Mouse (Mus musculus) heart, postnatal 10 days (tissue): ENCODE results near the gene Tgm1. TPM values are rescaled to one million over a fixed set of nuclear protein-coding genes. Genes with fewer than 3 reads are reported as not detected.

ENCODE experiments used
- DNase-seq, 2 experiments: peaks; one replicate each; pipeline ENCODE4 v3.0.0; 2021
- intact Hi-C: fragments of 180-260 bp; cut with DNase I; formaldehyde crosslinking; loops from one replicate; pipeline ENCODE4 v1.15.1; 2025
- total RNA-seq, 2 experiments: library from RNA; stranded (reverse); gene quantifications; 2 replicates each; pipeline ENCODE4 v1.2.3; 2021

Tgm1 gene
- total RNA-seq, 2 experiments from 2014 or later, result 0.24 to 0.25 TPM

DNA sequence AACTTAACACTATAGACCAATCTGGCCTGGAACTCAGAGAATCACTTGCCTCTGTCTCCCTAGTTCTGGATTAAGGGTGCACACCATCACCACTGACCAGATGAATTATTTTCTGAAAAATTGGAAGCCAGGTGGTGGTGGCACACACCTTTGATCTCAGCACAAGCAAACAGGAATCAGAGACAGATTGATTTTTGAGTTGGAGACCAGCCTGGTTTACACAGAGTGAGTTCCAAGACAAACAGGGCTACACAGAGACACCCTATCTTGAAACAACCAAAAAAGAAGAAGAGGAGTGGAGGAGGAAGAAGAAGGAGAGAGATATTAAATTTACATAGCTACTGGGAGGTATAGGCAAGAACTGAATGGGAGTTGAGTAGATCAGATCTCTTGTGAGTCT is 12.5 kb upstream of the Tgm1 start:
- no peak for DNase-seq
- intact Hi-C loops, result no loop called here

DNA sequence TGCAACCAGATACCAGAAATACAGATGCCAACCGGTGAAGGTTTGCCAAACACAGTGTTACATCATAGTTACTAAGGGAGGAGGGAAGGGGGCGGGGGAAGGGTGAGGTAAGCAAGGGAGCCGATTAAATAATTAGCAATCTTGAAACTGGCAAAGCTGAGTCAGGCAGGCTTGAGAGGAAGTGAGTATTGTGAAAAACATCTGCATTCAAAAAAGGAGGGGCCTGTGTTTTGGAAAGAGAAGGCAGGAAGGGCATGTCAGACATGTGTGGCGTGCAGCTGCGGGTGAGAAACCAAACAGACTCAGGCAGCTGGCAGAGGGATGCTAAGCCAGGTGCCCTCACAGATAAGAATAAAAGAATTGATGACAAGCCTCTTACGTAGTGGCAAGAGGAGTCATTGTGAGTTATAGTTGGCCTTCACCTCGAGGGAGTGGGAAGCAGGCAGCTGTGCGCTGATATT is 10.7 kb upstream of the Tgm1 start:
- intact Hi-C loops, result no loop called here
- DNase-seq, result peak; percentile 50 to 51

DNA sequence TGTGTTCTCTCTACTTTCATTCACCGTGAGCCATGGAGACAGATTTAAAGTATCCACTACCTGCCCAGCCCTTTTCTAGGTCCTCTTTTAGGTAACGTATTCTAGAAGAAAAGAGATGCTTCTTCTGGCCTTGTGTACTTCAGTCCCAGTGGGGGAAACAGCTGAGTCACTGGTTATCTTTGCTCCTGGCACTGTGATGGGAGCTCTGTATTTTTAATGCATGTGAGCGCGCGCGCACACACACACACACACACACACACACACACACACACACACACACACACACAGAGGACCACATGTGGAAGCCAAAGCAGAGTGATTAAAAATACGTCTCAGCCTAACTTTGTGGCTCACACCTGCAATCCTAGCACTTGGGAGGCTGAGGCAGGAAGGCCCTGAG is 9.7 kb upstream of the Tgm1 start:
- intact Hi-C loops, result loop anchor here (2.0 kb wide), 1 partner anchor 19 kb away; no protein-coding TSS in a partner anchor
- no peak for DNase-seq

- intact Hi-C loops, result loop anchor here (2.0 kb wide), 1 partner anchor 20 kb away; no protein-coding TSS in a partner anchor
- no peak for DNase-seq
These were observed 8.8 kb upstream of the Tgm1 start for GRCm38 (mm10) chr14:55722438-55722945.

DNA sequence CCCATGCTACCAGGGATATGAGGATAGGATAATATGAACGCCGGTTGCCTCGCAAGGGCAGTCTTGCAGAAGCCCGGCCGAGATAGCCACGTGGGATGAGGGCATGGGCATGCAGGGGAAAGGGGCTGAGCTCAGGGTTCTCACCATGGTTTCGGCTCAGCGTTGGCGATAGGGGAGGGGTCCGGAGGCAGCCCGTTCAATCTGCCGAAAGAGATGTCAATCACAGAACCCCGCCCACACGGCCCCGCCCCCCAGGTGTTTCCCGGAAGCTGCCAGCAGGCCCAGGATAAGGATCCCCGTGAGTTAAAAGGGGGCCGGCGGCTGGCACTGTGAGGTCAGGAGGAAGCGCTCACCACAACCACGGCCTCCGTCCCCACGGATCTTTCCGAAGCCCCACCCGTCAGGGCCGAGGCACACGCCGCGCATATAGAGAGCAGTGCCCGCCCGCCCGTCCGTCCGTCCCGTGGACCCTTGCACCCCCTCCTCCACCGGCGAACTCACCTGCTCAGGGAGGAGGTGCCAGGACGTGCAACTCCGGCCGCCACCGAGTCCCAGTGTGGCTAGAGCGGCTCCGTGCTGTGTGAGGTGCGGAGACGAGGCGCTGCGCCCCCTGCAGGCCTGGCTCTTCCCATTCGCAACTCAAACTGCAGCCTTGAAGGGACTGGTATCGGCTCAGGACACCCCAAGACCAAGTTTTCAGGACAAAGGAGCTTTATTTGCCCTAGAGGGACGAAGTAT is 8.1 kb upstream of the Tgm1 start, which contains the start of gene Rabggta:
TSS of gene Rabggta (minus strand) at position 564 of the 738 bp plus-strand sequence.
- intact Hi-C loops, result loop anchor here (2.0 kb wide), 2 partner anchors 21 to 39 kb away; no protein-coding TSS in a partner anchor
- DNase-seq, result peak; percentile 92 to 95

DNA sequence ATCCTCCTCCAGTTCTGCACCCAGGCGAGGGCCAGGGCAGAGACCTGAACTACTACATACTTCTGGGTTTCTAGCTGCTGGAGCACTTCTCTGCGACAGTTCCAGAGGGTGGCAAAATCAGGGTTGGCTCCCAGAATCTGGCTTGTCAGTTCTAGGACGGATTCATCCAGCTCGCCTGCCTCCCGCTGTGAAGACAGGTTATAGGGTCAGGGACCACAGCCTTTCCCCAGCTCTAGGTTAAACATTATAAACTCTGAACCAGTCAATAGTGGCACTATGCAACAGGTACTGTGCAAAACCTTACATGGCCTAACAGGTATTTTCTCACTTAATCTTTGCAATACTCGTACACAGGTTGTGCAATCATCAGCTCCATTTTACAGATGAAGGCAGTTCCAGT is 7.3 kb upstream of the Tgm1 start:
- DNase-seq, result no peak
- intact Hi-C loops, result loop anchor here (2.0 kb wide), 1 partner anchor 38 kb away; no protein-coding TSS in a partner anchor

DNA sequence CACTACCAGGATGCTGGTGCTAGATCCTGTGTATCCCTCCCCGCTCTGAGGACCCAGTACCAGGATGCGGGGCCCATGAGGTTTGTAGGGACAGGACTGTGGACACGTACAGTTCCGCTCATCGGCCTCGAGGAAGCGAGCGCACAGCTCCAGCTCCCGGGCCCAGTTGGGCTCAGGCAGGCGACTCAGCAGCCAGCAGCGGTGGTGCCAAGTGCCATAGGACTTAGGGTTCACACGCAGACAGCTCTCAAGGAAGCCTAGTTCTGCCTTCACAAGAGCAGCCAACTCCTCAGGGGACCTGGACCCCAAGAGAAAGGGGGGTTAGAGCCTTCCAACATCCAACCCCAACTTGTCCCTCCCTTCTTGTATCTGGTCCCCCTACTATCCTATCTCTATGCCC is 6.9 kb upstream of the Tgm1 start:
- DNase-seq, result no peak
- intact Hi-C loops, result loop anchor here (2.0 kb wide), 1 partner anchor 38 kb away; no protein-coding TSS in a partner anchor

DNA sequence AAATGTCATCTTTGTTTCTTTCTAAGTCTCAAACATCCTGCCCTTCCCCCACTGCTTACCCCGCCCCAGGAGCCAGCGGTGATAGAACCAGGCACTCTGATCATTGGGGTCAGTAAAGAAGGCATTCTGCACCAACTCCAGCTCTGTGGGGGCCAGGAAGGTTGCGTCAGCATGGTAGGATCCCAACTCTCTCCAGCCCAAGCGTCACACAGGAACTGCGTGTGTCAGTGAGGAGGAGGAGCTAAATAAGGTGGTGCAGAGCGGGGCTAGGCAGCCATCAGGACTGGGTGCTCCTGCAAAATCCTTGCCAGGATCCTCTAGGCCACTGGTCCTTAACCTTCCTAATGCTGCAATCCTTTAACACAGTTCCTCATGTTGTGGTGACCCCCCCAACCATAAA is 6.0 kb upstream of the Tgm1 start:
- intact Hi-C loops, result loop anchor here (2.0 kb wide), 1 partner anchor 37 kb away; no protein-coding TSS in a partner anchor

GRCm38 (mm10) chr14:55716884-55717283 is 3.2 kb upstream of the Tgm1 start:
- DNase-seq, result no peak
- intact Hi-C loops, result no loop called here

More for the DNA sequence above, 6.0 kb upstream of the Tgm1 start:
- DNase-seq, result no peak

DNA sequence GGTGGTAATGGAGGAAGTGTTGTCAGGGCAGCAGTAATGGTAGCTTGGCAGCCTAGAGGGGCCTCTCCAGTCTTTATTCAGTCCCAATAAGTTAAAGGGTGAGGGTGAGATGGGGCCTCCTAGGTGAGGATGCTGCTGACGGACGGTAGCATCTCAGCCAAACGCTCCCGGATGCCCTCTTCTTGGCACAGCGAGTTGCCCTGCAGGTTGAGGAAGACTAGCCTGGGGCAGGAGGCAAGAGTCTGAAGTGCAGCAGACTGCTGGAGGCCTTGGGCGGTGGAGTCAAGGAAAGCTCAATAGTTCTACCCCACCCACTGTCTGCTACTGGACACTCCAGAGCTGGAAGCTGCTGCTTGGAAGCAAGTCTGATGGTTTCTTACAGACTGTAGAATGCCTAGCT is 2.5 kb upstream of the Tgm1 start:
- intact Hi-C loops, result no loop called here
- no peak for DNase-seq

- intact Hi-C loops, result no loop called here
- no peak for DNase-seq
These were observed 1.2 kb upstream of the Tgm1 start for GRCm38 (mm10) chr14:55714893-55715292.

GRCm38 (mm10) chr14:55713007-55713728 is 558 bp downstream of the Tgm1 start:
- DNase-seq, result peak; percentile 31 to 41
- intact Hi-C loops, result no loop called here

GRCm38 (mm10) chr14:55711786-55712185 is 1.9 kb downstream of the Tgm1 start:
- intact Hi-C loops, result no loop called here
- no peak for DNase-seq

DNA sequence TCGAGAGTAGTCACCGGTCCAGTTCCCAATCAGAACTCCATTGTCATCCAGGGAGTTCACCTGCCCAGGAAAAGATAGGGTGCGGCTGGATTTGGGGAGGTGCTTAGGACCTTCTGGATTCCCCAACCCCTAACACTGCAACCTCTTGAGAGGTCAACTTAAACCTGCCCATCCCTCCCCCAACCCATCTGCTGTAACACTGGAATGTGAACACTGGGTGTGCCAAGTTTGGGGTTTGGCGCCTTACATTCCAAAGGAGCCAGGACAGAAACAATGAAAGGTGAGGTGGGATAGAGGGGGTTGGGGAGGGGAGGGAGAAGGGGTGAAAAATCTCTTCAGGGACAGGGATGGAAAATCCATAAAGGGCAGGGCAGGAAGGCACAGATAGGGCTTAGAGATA is 4.2 kb downstream of the Tgm1 start:
- no peak for DNase-seq
- intact Hi-C loops, result no loop called here

- no peak for DNase-seq
- intact Hi-C loops, result no loop called here
These were observed 6.3 kb downstream of the Tgm1 start for GRCm38 (mm10) chr14:55707397-55707796.

- no peak for DNase-seq
- intact Hi-C loops, result no loop called here
These were observed 7.6 kb downstream of the Tgm1 start for GRCm38 (mm10) chr14:55706051-55706600.

- intact Hi-C loops, result no loop called here
- no peak for DNase-seq
These were observed 11.0 kb downstream of the Tgm1 start for GRCm38 (mm10) chr14:55702761-55703160.

DNA sequence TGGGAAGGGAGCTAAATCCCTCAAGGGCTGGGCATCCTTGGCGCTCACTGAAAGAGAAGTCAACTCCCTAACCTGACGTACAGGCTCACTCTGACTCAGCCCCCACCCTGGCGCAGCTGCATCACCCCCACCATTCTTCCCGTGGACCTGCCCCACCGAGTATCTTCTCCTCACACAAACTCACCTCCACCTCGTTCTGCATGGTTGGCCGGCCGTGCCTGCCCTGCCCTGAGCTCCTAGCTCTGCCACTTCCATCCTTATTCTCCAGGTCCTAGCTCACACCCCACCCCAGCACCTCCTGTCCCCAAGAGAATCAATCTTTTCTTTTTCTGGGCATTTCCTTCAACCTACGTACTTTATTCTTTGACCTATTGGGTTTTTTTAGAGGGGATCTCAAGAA is 12.6 kb downstream of the Tgm1 start:
- intact Hi-C loops, result no loop called here
- no peak for DNase-seq

DNA sequence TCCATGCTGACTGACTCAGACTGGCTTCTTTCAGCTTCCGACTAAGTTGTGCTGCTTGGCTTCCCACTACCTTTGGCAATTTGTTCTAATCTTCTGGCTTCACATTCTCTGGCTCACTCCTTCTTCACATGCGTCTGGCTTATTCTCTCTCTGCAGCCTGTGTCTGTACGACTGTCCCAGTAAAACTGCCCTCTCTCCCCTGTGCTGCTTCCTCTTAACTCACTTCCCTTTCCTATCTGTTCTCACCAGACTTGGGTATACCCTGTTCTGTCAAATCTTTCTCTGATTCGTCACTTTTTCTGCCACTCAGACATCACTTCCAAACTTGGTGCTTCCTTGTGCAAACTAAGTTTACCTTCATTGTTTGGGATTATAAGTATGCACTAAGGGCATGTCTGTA is 16.5 kb downstream of the Tgm1 start:
- no peak for DNase-seq
- intact Hi-C loops, result no loop called here

DNA sequence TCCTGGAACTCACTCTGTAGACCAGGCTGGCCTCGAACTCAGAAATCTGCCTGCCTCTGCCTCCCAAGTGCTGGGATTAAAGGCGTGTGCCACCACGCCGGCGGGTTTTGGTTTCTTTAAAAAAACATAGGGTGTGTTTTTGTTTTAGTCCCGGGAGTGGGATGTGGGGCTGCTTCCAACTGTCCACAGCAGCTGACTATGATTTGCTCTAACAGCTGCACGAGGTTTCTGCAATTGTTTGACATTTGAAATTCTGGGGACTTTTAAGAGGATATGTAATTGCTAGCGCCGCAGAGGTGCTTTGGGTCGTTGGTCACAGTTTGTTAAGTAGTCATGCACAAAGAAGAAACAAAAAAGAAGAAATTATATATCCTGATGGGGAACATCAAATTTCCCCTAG is 24.3 kb downstream of the Tgm1 start:
- intact Hi-C loops, result no loop called here
- no peak for DNase-seq

DNA sequence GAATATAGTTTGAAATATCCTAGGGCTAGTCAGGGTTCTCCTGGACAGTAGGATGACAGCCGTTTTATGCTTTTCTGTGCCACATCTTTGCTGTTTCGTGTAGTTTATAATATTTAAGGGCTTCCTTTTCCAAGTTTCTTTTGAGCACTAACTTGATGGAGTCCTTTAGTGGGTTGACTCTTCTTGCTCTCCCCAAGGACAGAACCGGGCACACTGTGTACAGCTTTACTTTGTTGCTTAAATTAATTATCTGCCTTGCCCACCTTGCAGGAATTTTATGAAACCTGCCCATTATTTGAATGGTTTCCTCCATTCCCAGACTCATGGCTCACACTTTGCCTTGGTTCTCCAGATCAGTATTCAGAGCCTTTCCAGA is 31.6 kb downstream of the Tgm1 start:
- no peak for DNase-seq
- intact Hi-C loops, result loop anchor here (1.0 to 2.0 kb wide), 2 partner anchors 39 to 61 kb away; no protein-coding TSS in a partner anchor
